Mouse (Mus musculus) embryonic fibroblast, embryonic 13.5 days (primary cell): ENCODE measurements at regions not wholly inside any gene's neighbourhood (a gene's known extent, or its start where the extent isn't known, plus 50 kb on each side); places are given as distances from the start of the nearest gene placed in this dataset.

Source experiments
- CTCF ChIP-seq: IDR thresholded peaks from 2 replicates; pipeline ENCODE4 v1.5.1; 2011; ENCODE audit warnings: mild to moderate bottlenecking, control low read depth, low read length, moderate library complexity, borderline replicate concordance; ENCODE audit not compliant: insufficient read depth
- POLR2A ChIP-seq: IDR thresholded peaks from 2 replicates; pipeline ENCODE4 v1.6.1; 2011; ENCODE audit warnings: low read depth, mild to moderate bottlenecking, control low read depth, low read length, moderate library complexity

- TF ChIP-seq POLR2A (no peak), CTCF (no peak)
Observed at GRCm38 (mm10) chr19:56076128-56076527, 210.8 kb upstream of the Habp2 start.
